ENCODE assay signal across 24 mouse cellular contexts in the genomic region with DNA sequence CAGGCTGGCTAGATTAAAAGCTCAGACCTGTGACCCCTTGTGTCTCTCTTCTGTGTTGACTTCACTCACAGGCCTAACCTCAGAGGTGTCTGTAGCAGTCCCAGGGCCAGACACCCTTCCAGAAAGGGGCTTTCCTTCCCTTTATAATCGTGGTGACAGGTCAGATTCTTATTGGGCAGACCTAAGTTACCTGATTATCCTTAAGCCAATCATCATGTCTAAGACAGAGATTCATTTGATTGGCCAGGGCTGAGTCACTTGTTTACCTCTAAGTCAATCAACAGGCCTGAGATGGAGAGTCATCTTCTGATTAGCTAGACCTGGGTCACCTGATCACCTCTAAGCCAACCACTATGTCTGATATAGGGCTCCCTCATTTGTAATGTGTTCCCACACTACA. TPM values are rescaled to one million over a fixed set of nuclear protein-coding genes. Genes with fewer than 3 reads are reported as not detected.
A peak's percentile ranks its signal among the peaks of the same experiment; 100 is the strongest.
DNase-seq lines count a peak whose midpoint lies in the region; ATAC-seq and TF ChIP-seq lines count a peak whose summit lies in the region.
"Had no signal": no experiment of that assay in that cellular context is flagged by ENCODE, and none has a peak within 500 bp of the region (broad histone marks: within the 10 kb centered on the region; RNA-seq: fewer than 3 reads in every experiment).

No protein-coding gene starts in this region.

- no peak overlapping the region for H3K9ac ChIP-seq in liver, embryonic 13.5 days
- no peak overlapping the region for H3K9ac ChIP-seq in liver, embryonic 11.5 days (ENCODE audit: low read depth, low read length)
- no peak overlapping the region for H3K9ac ChIP-seq in MEL (ENCODE audit: control insufficient read depth, low read depth, low read length, poor library complexity, severe bottlenecking)
- H3K9ac ChIP-seq in hindbrain, embryonic 13.5 days = no peak overlapping the region
- H3K9ac ChIP-seq: embryonic facial prominence, embryonic 12.5 days; forebrain, embryonic 13.5 days; forebrain, embryonic 15.5 days; forebrain, postnatal 0 days had no signal

- no peak for TF ChIP-seq RAD21 in MEL (IDR thresholded peaks at IDR 0.05; ENCODE audit: low read depth, low read length)

- no peaks in the 10 kb centered on the region for H3K27me3 ChIP-seq in liver, embryonic 13.5 days
- no peaks in the 10 kb centered on the region for H3K27me3 ChIP-seq in liver, embryonic 11.5 days (replicated peaks; ENCODE audit: control insufficient read depth, insufficient read depth, low read length)
- no peaks in the 10 kb centered on the region for H3K27me3 ChIP-seq in MEL (ENCODE audit: control insufficient read depth in 1 of 2, insufficient read depth in 2 of 2, low read length in 2 of 2)
- H3K27me3 ChIP-seq in hindbrain, embryonic 13.5 days = no peaks in the 10 kb centered on the region
- H3K27me3 ChIP-seq: embryonic facial prominence, embryonic 12.5 days; forebrain, embryonic 13.5 days; forebrain, embryonic 15.5 days had no signal

- no peak for TF ChIP-seq CTCF in MEL (IDR thresholded peaks at IDR 0.05 in 2 of 3, conservative IDR thresholded peaks at IDR 0.05 in 1 of 3; ENCODE audit: control insufficient read depth in 1 of 3, insufficient read depth in 1 of 3, low read depth in 2 of 3, low read length in 3 of 3, poor library complexity in 1 of 3, severe bottlenecking in 1 of 3)

- H3K4me2 ChIP-seq in liver, embryonic 13.5 days = no peak overlapping the region
- no peak overlapping the region for H3K4me2 ChIP-seq in liver, embryonic 11.5 days
- H3K4me2 ChIP-seq in hindbrain, embryonic 13.5 days = no peak overlapping the region
- H3K4me2 ChIP-seq: embryonic facial prominence, embryonic 12.5 days; forebrain, embryonic 13.5 days; forebrain, embryonic 15.5 days had no signal

- H3K9me3 ChIP-seq in liver, embryonic 13.5 days (replicated peaks) = no peaks in the 10 kb centered on the region
- H3K9me3 ChIP-seq in liver, embryonic 11.5 days (ENCODE audit: control insufficient read depth, low read length) = no peaks in the 10 kb centered on the region
- H3K9me3 ChIP-seq in MEL (replicated peaks; ENCODE audit: insufficient read depth, low read length) = no peaks in the 10 kb centered on the region
- H3K9me3 ChIP-seq in hindbrain, embryonic 13.5 days = peaks cover 9% of the 10 kb centered on the region; the same call in 1 of the 2 replicates
- H3K9me3 ChIP-seq: embryonic facial prominence, embryonic 10.5 days; embryonic facial prominence, embryonic 12.5 days; forebrain, embryonic 15.5 days; G1E had no signal

- TF ChIP-seq EP300 in MEL (IDR thresholded peaks at IDR 0.05; ENCODE audit: low read depth in 1 of 2, low read length in 2 of 2) = no peak

- peaks cover 23% of the 10 kb centered on the region for H3K4me1 ChIP-seq in liver, embryonic 13.5 days (replicated peaks)
- peaks cover 16% of the 10 kb centered on the region for H3K4me1 ChIP-seq in liver, embryonic 11.5 days (replicated peaks; ENCODE audit: control insufficient read depth, insufficient read depth, low read length)
- H3K4me1 ChIP-seq in MEL (ENCODE audit: control insufficient read depth in 1 of 2, insufficient read depth in 2 of 2, low read length in 2 of 2) = peaks cover 2 to 19% of the 10 kb centered on the region in 2 experiments
- 0 out of 2 replicates have a peak, but pooled peaks cover 6% of the 10 kb centered on the region for H3K4me1 ChIP-seq in hindbrain, embryonic 13.5 days (replicated peaks)

- no peak for TF ChIP-seq POLR2A in MEL (IDR thresholded peaks at IDR 0.05; ENCODE audit: control insufficient read depth in 1 of 2, insufficient read depth in 1 of 2, low read depth in 1 of 2, low read length in 2 of 2, poor library complexity in 1 of 2)

- no peak overlapping the region for H3K27ac ChIP-seq in liver, embryonic 13.5 days
- H3K27ac ChIP-seq in liver, embryonic 11.5 days (ENCODE audit: low read depth, low read length) = no peak overlapping the region
- H3K27ac ChIP-seq in MEL (ENCODE audit: control insufficient read depth, low read depth, low read length) = no peak overlapping the region
- H3K27ac ChIP-seq in hindbrain, embryonic 13.5 days = no peak overlapping the region
- H3K27ac ChIP-seq: embryonic facial prominence, embryonic 10.5 days; embryonic facial prominence, embryonic 12.5 days; forebrain, embryonic 13.5 days; forebrain, embryonic 15.5 days had no signal

- 42% methylated on average over 1 of the region's 1 CpGs for WGBS in liver, embryonic 13.5 days (ENCODE audit: insufficient replicate concordance)
- WGBS in liver, embryonic 11.5 days = 55% methylated on average over 1 of the region's 1 CpGs
- WGBS in hindbrain, embryonic 13.5 days = 76% methylated on average over 1 of the region's 1 CpGs

- peak; percentile 29; the same call in 1 of the 2 replicates for ATAC-seq in liver, embryonic 13.5 days (ENCODE audit: low read depth)
- ATAC-seq in liver, embryonic 11.5 days (replicated peaks; ENCODE audit: low FRiP score) = no peak
- no peak for ATAC-seq in hindbrain, embryonic 13.5 days (ENCODE audit: low FRiP score)
- ATAC-seq: forebrain, embryonic 13.5 days; forebrain, embryonic 15.5 days; forebrain, postnatal 0 days had no signal

- no peaks in the 10 kb centered on the region for H3K36me3 ChIP-seq in liver, embryonic 13.5 days
- H3K36me3 ChIP-seq in liver, embryonic 11.5 days (ENCODE audit: control insufficient read depth, insufficient read depth, low read length) = no peaks in the 10 kb centered on the region
- peaks cover 0 to 11% of the 10 kb centered on the region in 2 experiments; a peak in 2 of 4 replicates for H3K36me3 ChIP-seq in MEL (ENCODE audit: control insufficient read depth in 1 of 2, insufficient read depth in 2 of 2, low read length in 2 of 2)
- peaks cover 6% of the 10 kb centered on the region; the same call in 1 of the 2 replicates for H3K36me3 ChIP-seq in hindbrain, embryonic 13.5 days
- H3K36me3 ChIP-seq: embryonic facial prominence, embryonic 10.5 days; embryonic facial prominence, embryonic 12.5 days; forebrain, embryonic 15.5 days; G1E had no signal

- DNase-seq in liver, embryonic 13.5 days = no peak
- no peak for DNase-seq in liver, embryonic 11.5 days (ENCODE audit: low spot score)
- DNase-seq in A20 (ENCODE audit: low read depth, low spot score) = peak; percentile 17
- DNase-seq in MEL (ENCODE audit: low read depth, low spot score) = peak; percentile 50
- no peak for DNase-seq in adrenal gland, adult 8-10 months
- DNase-seq: adrenal gland, adult 2 months; adrenal gland, postnatal 14 days; adrenal gland, postnatal 36 days; cerebellum, adult 11-12 months; cerebellum, adult 2 months; cerebellum, adult 9-10 months; cerebellum, postnatal 10 days; cerebellum, postnatal 25 days; forebrain, postnatal 0 days had no signal

- no peaks in the 10 kb centered on the region for H3K79me2 ChIP-seq in MEL (ENCODE audit: control insufficient read depth, insufficient read depth, low read length, poor library complexity)

- no peak overlapping the region for H3K4me3 ChIP-seq in liver, embryonic 13.5 days (replicated peaks)
- no peak overlapping the region for H3K4me3 ChIP-seq in liver, embryonic 11.5 days (ENCODE audit: low read depth, low read length)
- no peak overlapping the region for H3K4me3 ChIP-seq in MEL (ENCODE audit: control insufficient read depth in 1 of 2, insufficient read depth in 1 of 2, low read depth in 2 of 2, low read length in 2 of 2)
- no peak overlapping the region for H3K4me3 ChIP-seq in hindbrain, embryonic 13.5 days
- H3K4me3 ChIP-seq: embryonic facial prominence, embryonic 10.5 days; embryonic facial prominence, embryonic 12.5 days; forebrain, embryonic 13.5 days; forebrain, embryonic 15.5 days had no signal

TF ChIP-seq in MEL, 35 proteins besides CTCF, POLR2A, EP300 and RAD21:
- TF ChIP-seq MYB (IDR thresholded peaks at IDR 0.05; ENCODE audit: low read depth, low read length) (no peak), NELFE (IDR thresholded peaks at IDR 0.05; ENCODE audit: low read depth, low read length) (no peak), ZNF384 (IDR thresholded peaks at IDR 0.05; ENCODE audit: low read depth, low read length) (no peak), USF1 (IDR thresholded peaks at IDR 0.05; ENCODE audit: low read depth, low read length) (peak; percentile 36; the same call in 1 of the 2 replicates), E2F4 (IDR thresholded peaks at IDR 0.05; ENCODE audit: borderline replicate concordance, low read depth, low read length) (no peak), NRF1 (IDR thresholded peaks at IDR 0.05; ENCODE audit: insufficient read depth, low read depth, low read length, poor library complexity, severe bottlenecking) (no peak)
TF ChIP-seq in MEL: peak in this region for 1.

RNA-seq across cellular contexts. Expression of gene H1foo, which starts 5.9 kb away (rescaled TPM):
- not detected in 2 replicates for polyA plus RNA-seq in liver, embryonic 13.5 days (2015; fragmentation: Nextera tagmentation; extraction: Ambion mirVana)
- polyA plus RNA-seq in liver, embryonic 11.5 days (2014; fragmentation: Nextera tagmentation; extraction: Ambion mirVana) = not detected in 2 replicates
- not detected in 2 replicates for total RNA-seq in MEL (2012; rRNA removed)
- polyA plus RNA-seq in MEL (2012; ENCODE audit: insufficient read depth in 1 of 2, insufficient read length in 2 of 2, low read depth in 1 of 2, low replicate concordance in 2 of 2, missing spikeins in 1 of 2) = not detected
- not detected in 2 replicates for polyA plus RNA-seq in hindbrain, embryonic 13.5 days (2015; fragmentation: Nextera tagmentation; extraction: Ambion mirVana)
- under 1 TPM in 1 of 4 experiments, not detected in 3; 0.40 TPM for total RNA-seq in adrenal gland, adult 8-10 months (2022)
- total RNA-seq: adrenal gland, adult 2 months; adrenal gland, postnatal 14 days; adrenal gland, postnatal 36 days; forebrain, postnatal 0 days; G1E had no signal
- polyA plus RNA-seq: adrenal gland, adult 2 months; C2C12; cerebellum, adult 2 months; cortical plate, adult 2 months; embryonic facial prominence, embryonic 10.5 days; embryonic facial prominence, embryonic 12.5 days; embryonic facial prominence, embryonic 14.5 days; forebrain, embryonic 11.5 days; forebrain, embryonic 13.5 days; forebrain, embryonic 15.5 days; forebrain, postnatal 0 days; G1E had no signal

RNA-seq across cellular contexts. Expression of gene Rho, which starts 7.2 kb away (rescaled TPM):
- not detected in 2 replicates for polyA plus RNA-seq in liver, embryonic 13.5 days (2015; fragmentation: Nextera tagmentation; extraction: Ambion mirVana)
- 0.06 TPM in 1 of 2 replicates, not detected in the other for polyA plus RNA-seq in liver, embryonic 11.5 days (2014; fragmentation: Nextera tagmentation; extraction: Ambion mirVana)
- total RNA-seq in MEL (2012; rRNA removed) = not detected in 2 replicates
- under 1 TPM in 1 of 2 experiments, not detected in 1; 0.11 TPM for polyA plus RNA-seq in MEL (2012; ENCODE audit: insufficient read depth in 1 of 2, insufficient read length in 2 of 2, low read depth in 1 of 2, low replicate concordance in 2 of 2, missing spikeins in 1 of 2)
- polyA plus RNA-seq in hindbrain, embryonic 13.5 days (2015; fragmentation: Nextera tagmentation; extraction: Ambion mirVana) = 0.21 and 0.58 TPM in 2 replicates
- 1 to 10 TPM in 3 of 4 experiments, under 1 TPM in 1; 0.52 to 1.9 (median 1.2) TPM for total RNA-seq in adrenal gland, adult 8-10 months (2022)
- polyA plus RNA-seq: forebrain, postnatal 0 days; G1E had no signal

RNA-seq across cellular contexts. Expression of gene Plxnd1, which starts 56.0 kb away (rescaled TPM):
- 6.7 and 6.8 TPM in 2 replicates for polyA plus RNA-seq in liver, embryonic 13.5 days (2015; fragmentation: Nextera tagmentation; extraction: Ambion mirVana)
- 25.6 and 27.8 TPM in 2 replicates for polyA plus RNA-seq in liver, embryonic 11.5 days (2014; fragmentation: Nextera tagmentation; extraction: Ambion mirVana)
- total RNA-seq in MEL (2012; rRNA removed) = 4.8 and 6.6 TPM in 2 replicates
- 10 to 100 TPM in 1 of 2 experiments, not detected in 1; 19.2 TPM for polyA plus RNA-seq in MEL (2012; ENCODE audit: insufficient read depth in 1 of 2, insufficient read length in 2 of 2, low read depth in 1 of 2, low replicate concordance in 2 of 2, missing spikeins in 1 of 2)
- 9.1 and 11.3 TPM in 2 replicates for polyA plus RNA-seq in hindbrain, embryonic 13.5 days (2015; fragmentation: Nextera tagmentation; extraction: Ambion mirVana)
- 100 to 1,000 TPM; 176 to 243 (median 208) TPM for total RNA-seq in adrenal gland, adult 8-10 months (2022)

Comparison
In these comparisons a context has a peak if more than half of its experiments do, and no peak if none do; other contexts are left out.
1. DNase-seq: peak in A20 (single experiment) and MEL (single experiment); none in liver, embryonic 13.5 days (single experiment), liver, embryonic 11.5 days (single experiment) and adrenal gland, adult 8-10 months (single experiment).